Mouse (Mus musculus): ENCODE measurements around the gene Clmn. TPM values are rescaled to one million over a fixed set of nuclear protein-coding genes. Genes with fewer than 3 reads are reported as not detected.

Clmn gene
- polyA plus RNA-seq (2016; fragmentation: Nextera tagmentation; extraction: Ambion mirVana): 2.6 and 3.2 TPM in 2 replicates

GRCm38 (mm10) chr12:104864439-104865165, at the start of gene Clmn:
Clmn (minus strand) TSS chr12:104865076.
- peaks cover 4% of the 10 kb centered on the region; the same call in 1 of the 2 replicates for H3K9me3 ChIP-seq

DNA sequence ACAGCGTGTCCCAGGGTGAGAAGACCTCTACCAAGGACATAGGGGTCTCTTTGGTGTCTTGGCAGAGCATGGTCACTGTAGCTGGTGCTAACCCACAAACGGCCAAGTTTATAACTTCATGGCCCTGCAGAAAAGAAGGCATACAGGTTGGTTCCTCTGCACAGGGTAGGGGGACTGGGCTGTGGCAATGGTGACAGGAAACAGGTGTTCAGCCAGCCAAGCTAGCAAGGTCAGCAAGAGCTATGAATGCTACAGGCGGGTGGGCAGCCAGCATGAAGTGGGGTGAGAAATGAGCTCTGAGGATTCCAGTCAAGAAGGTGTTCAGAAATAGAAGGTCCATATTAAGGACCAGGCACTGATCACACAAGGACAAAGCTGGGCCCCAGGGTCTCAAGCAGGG, 48.1 kb upstream of the Clmn start:
- Histone ChIP-seq H3K27me3 (replicated peaks; ENCODE audit: low read depth, poor library complexity, severe bottlenecking) (peaks cover 17% of the 10 kb centered on the region), H3K27ac (replicated peaks) (peak overlapping the region; percentile 49; the same call in 1 of the 2 replicates), H3K9me3 (no peaks in the 10 kb centered on the region), H3K4me1 (peaks cover 37% of the 10 kb centered on the region), H3K36me3 (replicated peaks) (no peaks in the 10 kb centered on the region), H3K4me3 (no peak overlapping the region)
- DNase-seq (ENCODE audit: low spot score): no peak
- 72% methylated on average over 3 of the region's 3 CpGs for WGBS

More at GRCm38 (mm10) chr12:104864439-104865165, at the start of gene Clmn:
- no peaks in the 10 kb centered on the region; the same call in 1 of the 2 replicates for H3K36me3 ChIP-seq (replicated peaks)
- DNase-seq (ENCODE audit: low spot score): peak; percentile 62
- H3K4me1 ChIP-seq: peaks cover 39% of the 10 kb centered on the region
- peak within 1 kb of the TSS; percentile 84 for H3K4me3 ChIP-seq
- 3% methylated on average over 79 of the region's 80 CpGs for WGBS
- peaks cover 5% of the 10 kb centered on the region; the same call in 1 of the 2 replicates for H3K27me3 ChIP-seq (replicated peaks; ENCODE audit: low read depth, poor library complexity, severe bottlenecking)
- H3K27ac ChIP-seq (replicated peaks): peak within 1 kb of the TSS; percentile 89

- H3K4me3 ChIP-seq: no peak overlapping the region
- no peaks in the 10 kb centered on the region for H3K36me3 ChIP-seq (replicated peaks)
- no peaks in the 10 kb centered on the region for H3K9me3 ChIP-seq
- 39% methylated on average over 10 of the region's 10 CpGs for WGBS
- H3K27me3 ChIP-seq (replicated peaks; ENCODE audit: low read depth, poor library complexity, severe bottlenecking): peaks cover 17% of the 10 kb centered on the region
- H3K4me1 ChIP-seq: peaks cover 42% of the 10 kb centered on the region
- peak overlapping the region; percentile 49; the same call in 1 of the 2 replicates for H3K27ac ChIP-seq (replicated peaks)
- no peak for DNase-seq (ENCODE audit: low spot score)
Observed at GRCm38 (mm10) chr12:104912281-104912933, 47.5 kb upstream of the Clmn start.

GRCm38 (mm10) chr12:104909750-104910149, 44.9 kb upstream of the Clmn start:
- peaks cover 33% of the 10 kb centered on the region for H3K27me3 ChIP-seq (replicated peaks; ENCODE audit: low read depth, poor library complexity, severe bottlenecking)

GRCm38 (mm10) chr12:104908986-104909385, 44.1 kb upstream of the Clmn start:
- H3K27me3 ChIP-seq (replicated peaks; ENCODE audit: low read depth, poor library complexity, severe bottlenecking): peaks cover 33% of the 10 kb centered on the region
- no peaks in the 10 kb centered on the region for H3K36me3 ChIP-seq (replicated peaks)
- WGBS: 40% methylated on average over 5 of the region's 5 CpGs
- H3K4me3 ChIP-seq: peak overlapping the region; percentile 32; the same call in 1 of the 2 replicates
- peak; percentile 50 for DNase-seq (ENCODE audit: low spot score)
- H3K27ac ChIP-seq (replicated peaks): peak overlapping the region; percentile 80
- peaks cover 4% of the 10 kb centered on the region; the same call in 1 of the 2 replicates for H3K9me3 ChIP-seq
- peaks cover 59% of the 10 kb centered on the region for H3K4me1 ChIP-seq

More at GRCm38 (mm10) chr12:104909750-104910149, 44.9 kb upstream of the Clmn start:
- no peak for DNase-seq (ENCODE audit: low spot score)
- WGBS: 82% methylated on average over 4 of the region's 4 CpGs
- Histone ChIP-seq H3K36me3 (replicated peaks) (no peaks in the 10 kb centered on the region), H3K9me3 (peaks cover 4% of the 10 kb centered on the region; the same call in 1 of the 2 replicates), H3K27ac (replicated peaks) (no peak overlapping the region), H3K4me3 (no peak overlapping the region), H3K4me1 (peaks cover 52% of the 10 kb centered on the region)

DNA sequence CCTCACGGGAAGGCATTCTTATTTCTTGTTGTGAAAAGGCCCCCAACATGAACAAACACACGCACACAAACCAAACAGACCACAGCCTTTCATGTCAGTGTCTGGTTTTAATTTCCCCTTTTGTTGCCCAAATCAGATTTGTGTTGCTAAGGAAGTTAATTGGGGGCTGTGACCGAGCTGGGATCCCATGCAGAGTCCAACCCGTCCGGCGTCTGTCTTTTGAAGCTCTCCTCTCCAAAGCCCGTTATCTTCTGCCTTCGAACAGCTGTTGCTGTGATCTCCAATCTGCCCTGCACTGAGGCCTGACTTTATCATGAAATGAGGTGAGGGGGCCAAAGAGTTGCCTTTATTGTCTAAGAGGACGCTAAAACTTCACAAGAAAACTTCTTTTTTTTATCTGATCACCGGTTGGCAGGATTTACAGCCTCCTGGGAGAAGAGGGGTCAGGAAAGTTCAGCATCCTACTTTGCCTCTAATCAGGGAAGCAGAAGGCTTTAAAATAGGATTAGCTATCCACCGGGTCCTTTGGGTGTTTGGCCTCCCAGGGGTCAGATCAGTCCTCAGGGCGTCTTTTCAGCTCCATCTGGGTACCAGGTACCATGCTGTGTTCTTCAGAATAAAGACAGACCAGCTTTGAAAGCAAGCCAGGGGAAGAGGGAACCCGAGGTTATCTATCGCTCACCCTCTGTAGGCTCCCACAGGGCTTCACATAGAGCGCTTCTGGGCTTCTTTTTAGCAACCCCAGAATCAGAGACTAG, 43.3 kb upstream of the Clmn start:
- Histone ChIP-seq H3K4me1 (peaks cover 60% of the 10 kb centered on the region), H3K27ac (replicated peaks) (peak overlapping the region; percentile 80), H3K36me3 (replicated peaks) (no peaks in the 10 kb centered on the region), H3K4me3 (peak overlapping the region; percentile 32), H3K27me3 (replicated peaks; ENCODE audit: low read depth, poor library complexity, severe bottlenecking) (peaks cover 37% of the 10 kb centered on the region), H3K9me3 (peaks cover 4% of the 10 kb centered on the region; the same call in 1 of the 2 replicates)
- peak; percentile 67 for DNase-seq (ENCODE audit: low spot score)
- WGBS: 3% methylated on average over 15 of the region's 15 CpGs

GRCm38 (mm10) chr12:104907133-104907532, 42.3 kb upstream of the Clmn start:
- DNase-seq (ENCODE audit: low spot score): peak; percentile 35
- Histone ChIP-seq H3K4me1 (peaks cover 52% of the 10 kb centered on the region), H3K36me3 (replicated peaks) (no peaks in the 10 kb centered on the region), H3K27me3 (replicated peaks; ENCODE audit: low read depth, poor library complexity, severe bottlenecking) (peaks cover 37% of the 10 kb centered on the region), H3K9me3 (peaks cover 4% of the 10 kb centered on the region; the same call in 1 of the 2 replicates), H3K4me3 (no peak overlapping the region), H3K27ac (replicated peaks) (peak overlapping the region; percentile 80)
- 83% methylated on average over 2 of the region's 2 CpGs for WGBS

DNA sequence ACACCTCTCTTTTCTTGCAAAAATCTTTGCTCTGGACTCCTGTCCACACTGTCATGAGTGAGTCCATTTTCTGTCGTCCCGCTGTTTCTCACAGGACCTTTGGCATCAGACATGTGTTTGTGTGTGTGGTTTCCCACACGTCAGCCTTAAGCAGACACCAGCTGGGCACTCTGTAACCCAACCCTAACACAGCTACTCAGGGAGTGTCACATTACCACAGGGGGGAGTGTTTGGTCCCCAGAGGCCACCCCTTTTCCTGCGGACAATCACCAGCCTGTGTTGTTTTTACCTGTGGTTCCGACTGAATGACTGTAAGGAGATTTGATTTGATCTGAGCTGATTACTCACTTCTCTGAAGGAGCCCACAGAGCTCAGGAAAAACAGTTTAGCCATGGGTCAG, 39.3 kb upstream of the Clmn start:
- peaks cover 4% of the 10 kb centered on the region; the same call in 1 of the 2 replicates for H3K9me3 ChIP-seq
- DNase-seq (ENCODE audit: low spot score): peak; percentile 67
- H3K36me3 ChIP-seq (replicated peaks): no peaks in the 10 kb centered on the region
- H3K27ac ChIP-seq (replicated peaks): peak overlapping the region; percentile 65; the same call in 1 of the 2 replicates
- H3K4me1 ChIP-seq: peaks cover 64% of the 10 kb centered on the region
- H3K4me3 ChIP-seq: no peak overlapping the region
- peaks cover 31% of the 10 kb centered on the region for H3K27me3 ChIP-seq (replicated peaks; ENCODE audit: low read depth, poor library complexity, severe bottlenecking)
- 9% methylated on average over 5 of the region's 5 CpGs for WGBS

- Histone ChIP-seq H3K4me1 (peaks cover 53% of the 10 kb centered on the region), H3K36me3 (replicated peaks) (no peaks in the 10 kb centered on the region), H3K9me3 (peaks cover 4% of the 10 kb centered on the region; the same call in 1 of the 2 replicates), H3K4me3 (no peak overlapping the region), H3K27ac (replicated peaks) (no peak overlapping the region), H3K27me3 (replicated peaks; ENCODE audit: low read depth, poor library complexity, severe bottlenecking) (peaks cover 36% of the 10 kb centered on the region)
- 86% methylated on average over 13 of the region's 13 CpGs for WGBS
- DNase-seq (ENCODE audit: low spot score): no peak
Observed at GRCm38 (mm10) chr12:104902392-104903053, 37.6 kb upstream of the Clmn start.

DNA sequence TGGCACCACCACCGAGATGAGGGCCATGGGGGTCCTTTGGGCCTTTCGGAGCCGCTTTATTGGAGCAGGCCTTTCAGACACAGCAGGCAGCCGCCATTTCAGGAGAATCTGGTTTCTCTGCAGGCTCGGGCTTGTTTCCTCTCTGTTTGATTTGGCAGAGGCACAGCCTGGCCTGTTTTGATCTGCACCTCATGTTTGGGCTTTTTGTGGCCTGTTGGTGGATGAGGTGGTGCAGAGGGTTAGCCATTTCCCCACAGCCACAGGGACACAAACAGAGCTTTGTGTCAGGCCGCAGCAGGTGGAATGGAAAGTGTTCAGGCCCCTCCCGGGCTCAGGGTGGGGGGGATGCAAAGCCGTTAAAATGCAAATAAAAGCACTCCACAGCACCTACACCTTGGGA, 36.4 kb upstream of the Clmn start:
- Histone ChIP-seq H3K4me3 (no peak overlapping the region), H3K36me3 (replicated peaks) (no peaks in the 10 kb centered on the region), H3K4me1 (peaks cover 63% of the 10 kb centered on the region), H3K27ac (replicated peaks) (peak overlapping the region; percentile 49), H3K27me3 (replicated peaks; ENCODE audit: low read depth, poor library complexity, severe bottlenecking) (peaks cover 34% of the 10 kb centered on the region), H3K9me3 (no peaks in the 10 kb centered on the region)
- no peak for DNase-seq (ENCODE audit: low spot score)
- 41% methylated on average over 8 of the region's 8 CpGs for WGBS

DNA sequence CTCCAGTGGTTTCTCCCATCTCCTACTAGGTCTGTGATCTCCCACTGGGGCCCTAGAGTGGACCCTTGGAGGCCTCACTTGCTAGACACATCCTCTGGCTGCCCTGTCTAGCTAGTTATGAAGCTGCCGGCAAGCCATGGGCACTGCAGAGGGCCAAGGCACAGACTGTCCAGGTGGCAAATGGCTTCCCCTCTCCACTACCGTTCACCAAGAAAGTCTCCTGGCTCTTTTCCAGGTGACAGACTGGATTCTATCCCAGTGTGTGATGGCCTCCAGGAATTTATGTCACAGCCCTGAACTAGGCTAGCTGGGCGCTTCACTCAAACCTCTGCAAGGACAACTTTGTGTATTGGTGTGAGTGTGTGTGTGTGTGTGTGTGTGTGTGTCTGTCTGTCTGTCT, 35.0 kb upstream of the Clmn start:
- no peaks in the 10 kb centered on the region for H3K36me3 ChIP-seq (replicated peaks)
- H3K4me3 ChIP-seq: no peak overlapping the region
- WGBS: 84% methylated on average over 3 of the region's 3 CpGs
- peaks cover 61% of the 10 kb centered on the region for H3K4me1 ChIP-seq
- H3K9me3 ChIP-seq: no peaks in the 10 kb centered on the region
- no peak for DNase-seq (ENCODE audit: low spot score)
- H3K27me3 ChIP-seq (replicated peaks; ENCODE audit: low read depth, poor library complexity, severe bottlenecking): peaks cover 19% of the 10 kb centered on the region
- H3K27ac ChIP-seq (replicated peaks): peak overlapping the region; percentile 51; the same call in 1 of the 2 replicates

All from embryonic facial prominence, embryonic 10.5 days (tissue).